Mouse (Mus musculus): ENCODE results near the gene Slc16a4. TPM values are rescaled to one million over a fixed set of nuclear protein-coding genes. Genes with fewer than 3 reads are reported as not detected.

Slc16a4 gene
- total RNA-seq, 2 experiments from 2014 or later = 0.98 to 1.5 TPM

- Histone ChIP-seq H3K4me3 (no peak overlapping the region), H3K27ac (no peak overlapping the region)
- no peak for DNase-seq (ENCODE audit: extremely low spot score in 1 of 2, low spot score in 2 of 2)
- intact Hi-C loops (cut with DNase I) = no loop called here
- TF ChIP-seq CTCF (IDR thresholded peaks at IDR 0.05) = no peak
Observed at GRCm38 (mm10) chr3:107321141-107321540, 30.1 kb downstream of the Slc16a4 start.

- TF ChIP-seq CTCF (IDR thresholded peaks at IDR 0.05) = no peak
- no peak overlapping the region for H3K4me3 ChIP-seq
- intact Hi-C loops (cut with DNase I) = loop anchor here (2.0 kb wide), 1 partner anchor 43 kb away; the partner anchor contains the start of gene Lamtor5
- no peak overlapping the region for H3K27ac ChIP-seq
- no peak for DNase-seq (ENCODE audit: extremely low spot score in 1 of 2, low spot score in 2 of 2)
Observed at GRCm38 (mm10) chr3:107321776-107322175, 30.7 kb downstream of the Slc16a4 start.

GRCm38 (mm10) chr3:107326442-107326841 lies 35.4 kb downstream of the Slc16a4 start:
- DNase-seq (ENCODE audit: extremely low spot score in 1 of 2, low spot score in 2 of 2) = no peak
- H3K4me3 ChIP-seq = no peak overlapping the region
- no peak overlapping the region for H3K27ac ChIP-seq
- intact Hi-C loops (cut with DNase I) = no loop called here
- TF ChIP-seq CTCF (IDR thresholded peaks at IDR 0.05) = no peak

GRCm38 (mm10) chr3:107330503-107331424 lies 39.7 kb downstream of the Slc16a4 start:
- TF ChIP-seq CTCF (IDR thresholded peaks at IDR 0.05) = no peak
- Histone ChIP-seq H3K4me3 (peak overlapping the region; percentile 90), H3K27ac (no peak overlapping the region)
- intact Hi-C loops (cut with DNase I) = loop anchor here (5.0 kb wide), 2 partner anchors 98 to 123 kb away; partner anchors contain the start of gene A630076J17Rik
- no peak for DNase-seq (ENCODE audit: extremely low spot score in 1 of 2, low spot score in 2 of 2)

- peak overlapping the region; percentile 90 for H3K4me3 ChIP-seq
- DNase-seq (ENCODE audit: extremely low spot score in 1 of 2, low spot score in 2 of 2) = no peak
- no peak for TF ChIP-seq CTCF (IDR thresholded peaks at IDR 0.05)
- intact Hi-C loops (cut with DNase I) = loop anchor here (2.0 to 5.0 kb wide), 3 partner anchors 53 to 124 kb away; partner anchors contain the start of genes A630076J17Rik and Lamtor5
- peak overlapping the region; percentile 94 for H3K27ac ChIP-seq
Observed at GRCm38 (mm10) chr3:107331746-107332126, 40.7 kb downstream of the Slc16a4 start.

- intact Hi-C loops (cut with DNase I) = loop anchor here (2.0 to 5.0 kb wide), 3 partner anchors 54 to 125 kb away; partner anchors contain the start of genes A630076J17Rik and Lamtor5
- no peak for TF ChIP-seq CTCF (IDR thresholded peaks at IDR 0.05)
- Histone ChIP-seq H3K4me3 (peak overlapping the region; percentile 90), H3K27ac (peak overlapping the region; percentile 94)
- DNase-seq (ENCODE audit: extremely low spot score in 1 of 2, low spot score in 2 of 2) = peak; percentile 66 to 69
Observed at GRCm38 (mm10) chr3:107332127-107332959, 41.3 kb downstream of the Slc16a4 start.

GRCm38 (mm10) chr3:107332960-107333380 lies 41.9 kb downstream of the Slc16a4 start:
- no peak for TF ChIP-seq CTCF (IDR thresholded peaks at IDR 0.05)
- intact Hi-C loops (cut with DNase I) = loop anchor here (2.0 to 5.0 kb wide), 3 partner anchors 54 to 126 kb away; partner anchors contain the start of genes A630076J17Rik and Lamtor5
- H3K4me3 ChIP-seq = peak overlapping the region; percentile 90
- peak; percentile 91 to 96 for DNase-seq (ENCODE audit: extremely low spot score in 1 of 2, low spot score in 2 of 2)
- H3K27ac ChIP-seq = peak overlapping the region; percentile 94

- peak within 1 kb of the TSS; percentile 90 for H3K4me3 ChIP-seq
- DNase-seq (ENCODE audit: extremely low spot score in 1 of 2, low spot score in 2 of 2) = peak; percentile 94 to 96
- intact Hi-C loops (cut with DNase I) = loop anchor here (2.0 to 5.0 kb wide), 3 partner anchors 55 to 126 kb away; partner anchors contain the start of genes A630076J17Rik and Lamtor5
- peak within 1 kb of the TSS; percentile 94 for H3K27ac ChIP-seq
- TF ChIP-seq CTCF (IDR thresholded peaks at IDR 0.05) = no peak; the same call in 1 of the 2 replicates
Observed at GRCm38 (mm10) chr3:107333381-107334201, 42.6 kb downstream of the Slc16a4 start, which contains the start of gene Rbm15. Gene Rbm15, minus strand, starts transcription at chr3:107333673.

GRCm38 (mm10) chr3:107334202-107334934 lies 43.3 kb downstream of the Slc16a4 start:
- intact Hi-C loops (cut with DNase I) = loop anchor here (5.0 kb wide), 2 partner anchors 102 to 127 kb away; partner anchors contain the start of gene A630076J17Rik
- TF ChIP-seq CTCF (IDR thresholded peaks at IDR 0.05) = no peak
- Histone ChIP-seq H3K27ac (peak overlapping the region; percentile 84), H3K4me3 (peak overlapping the region; percentile 70)
- DNase-seq (ENCODE audit: extremely low spot score in 1 of 2, low spot score in 2 of 2) = no peak

GRCm38 (mm10) chr3:107343971-107344370 lies 52.9 kb downstream of the Slc16a4 start:
- Histone ChIP-seq H3K27ac (no peak overlapping the region), H3K4me3 (no peak overlapping the region)
- intact Hi-C loops (cut with DNase I) = no loop called here
- TF ChIP-seq CTCF (IDR thresholded peaks at IDR 0.05) = no peak
- DNase-seq (ENCODE audit: extremely low spot score in 1 of 2, low spot score in 2 of 2) = no peak
